Mouse (Mus musculus) liver, adult 2 months (tissue): ENCODE data around the gene Sdhaf1. TPM values are rescaled to one million over a fixed set of nuclear protein-coding genes. Genes with fewer than 3 reads are reported as not detected.

Experiments used
- DNase-seq: peaks from one replicate; pipeline ENCODE4 v3.0.0-alpha.2; 2011; ENCODE audit warnings: low read depth, low spot score; ENCODE audit errors: extremely low read depth
- H3K27ac ChIP-seq: fragments of 200-500 bp; replicated peaks from 2 replicates; pipeline ENCODE4 v1.5.1; 2012; ENCODE audit warnings: low read depth, mild to moderate bottlenecking, control low read depth, inconsistent platforms, low read length; ENCODE audit not compliant: insufficient read depth
- H3K27me3 ChIP-seq: fragments of 200-500 bp; 2 replicates; pipeline ENCODE4 v1.6.1; 2012; ENCODE audit warnings: mild to moderate bottlenecking, moderate library complexity, low read length, inconsistent platforms; ENCODE audit not compliant: control insufficient read depth, insufficient read depth
- H3K36me3 ChIP-seq: fragments of 200-500 bp; 2 replicates; pipeline ENCODE4 v1.6.1; 2012; ENCODE audit warnings: low read length, inconsistent platforms; ENCODE audit not compliant: control insufficient read depth, insufficient read depth
- H3K4me1 ChIP-seq: fragments of 200-500 bp; 2 replicates; pipeline ENCODE4 v1.6.1; 2011; ENCODE audit warnings: low read length; ENCODE audit not compliant: control insufficient read depth, insufficient read depth
- H3K4me3 ChIP-seq: fragments of 200-500 bp; 2 replicates; pipeline ENCODE4 v1.5.1; 2011; ENCODE audit warnings: low read depth, mild to moderate bottlenecking, control low read depth, low read length, moderate library complexity; ENCODE audit not compliant: insufficient read depth
- H3K79me2 ChIP-seq: fragments of 200-500 bp; 2 replicates; pipeline ENCODE4 v1.6.1; 2012; ENCODE audit warnings: inconsistent platforms, mild to moderate bottlenecking, low read length, moderate library complexity; ENCODE audit not compliant: control insufficient read depth, insufficient read depth
- H3K9ac ChIP-seq: fragments of 200-500 bp; 2 replicates; pipeline ENCODE4 v1.6.1; 2012; ENCODE audit warnings: low read depth, mild to moderate bottlenecking, control low read depth, inconsistent platforms, low read length
- CTCF ChIP-seq: fragments of 200-500 bp; IDR thresholded peaks from 2 replicates; pipeline ENCODE4 v1.5.1; 2011; ENCODE audit warnings: low read depth, low read length, control low read depth
- POLR2A ChIP-seq: fragments of 200-500 bp; IDR thresholded peaks from 2 replicates; pipeline ENCODE4 v1.6.1; 2011; ENCODE audit warnings: low read length, control low read depth; ENCODE audit not compliant: insufficient read depth; ENCODE audit errors: extremely low read depth
- WGBS: fragments of 180-500 bp; shearing (Covaris S2); methylation state at CpG from one replicate; pipeline ENCODE4 v1.1.7; 2018; 5-methylcytosine and 5-hydroxymethylcytosine counted together
- polyA plus RNA-seq: library from polyadenylated mRNA; depleted of rRNA; stranded (reverse); fragments of >200 nt; gene quantifications from 2 replicates; pipeline ENCODE4 v1.2.3, GENCODE M21; 2012
- total RNA-seq: library from RNA; depleted of rRNA; stranded (reverse); fragments of >200 nt; gene quantifications from 2 replicates; pipeline ENCODE4 v1.2.3, GENCODE M21; 2014

Gene Sdhaf1
- total and polyA plus RNA-seq, 2 experiments: 4.0 to 15.8 TPM

DNA sequence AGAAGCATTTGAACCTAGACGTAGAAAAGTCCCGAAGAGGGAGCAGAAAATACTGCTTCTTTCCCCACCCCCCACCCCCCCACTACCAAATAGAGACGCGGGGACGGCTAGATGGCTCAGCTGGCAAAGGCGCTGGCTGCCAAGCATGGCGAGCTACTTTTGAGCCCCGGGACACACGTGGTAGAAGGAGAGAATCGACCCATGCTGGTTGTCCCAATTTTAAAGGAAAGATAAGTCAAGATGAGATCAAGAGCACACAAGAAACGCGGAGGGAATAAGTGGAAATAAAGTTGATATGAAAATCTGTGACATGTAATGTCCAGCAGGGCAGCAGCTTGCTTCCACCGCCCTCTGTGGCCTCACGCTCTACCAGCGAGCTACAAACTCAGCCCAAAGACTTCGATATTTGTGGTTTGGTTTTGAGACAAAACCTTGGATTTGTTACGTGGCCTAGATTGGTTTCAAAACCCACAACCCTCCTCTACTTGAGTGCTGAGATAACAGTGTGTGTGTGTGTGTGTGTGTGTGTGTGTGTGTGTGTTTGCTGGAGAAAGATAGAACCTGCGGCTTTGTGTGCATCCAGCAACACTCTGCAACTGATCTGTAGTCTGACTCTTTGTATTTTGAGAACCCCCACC, 9.0 kb upstream of the Sdhaf1 start:
- Histone ChIP-seq H3K27ac (no peak overlapping the region), H3K79me2 (no peaks in the 10 kb centered on the region), H3K36me3 (no peaks in the 10 kb centered on the region), H3K4me1 (no peaks in the 10 kb centered on the region), H3K27me3 (no peaks in the 10 kb centered on the region), H3K9ac (no peak overlapping the region), H3K4me3 (no peak overlapping the region)
- 67% methylated on average over 18 of the region's 18 CpGs for WGBS
- DNase-seq: no peak
- no peak for TF ChIP-seq CTCF
- TF ChIP-seq POLR2A: no peak

DNA sequence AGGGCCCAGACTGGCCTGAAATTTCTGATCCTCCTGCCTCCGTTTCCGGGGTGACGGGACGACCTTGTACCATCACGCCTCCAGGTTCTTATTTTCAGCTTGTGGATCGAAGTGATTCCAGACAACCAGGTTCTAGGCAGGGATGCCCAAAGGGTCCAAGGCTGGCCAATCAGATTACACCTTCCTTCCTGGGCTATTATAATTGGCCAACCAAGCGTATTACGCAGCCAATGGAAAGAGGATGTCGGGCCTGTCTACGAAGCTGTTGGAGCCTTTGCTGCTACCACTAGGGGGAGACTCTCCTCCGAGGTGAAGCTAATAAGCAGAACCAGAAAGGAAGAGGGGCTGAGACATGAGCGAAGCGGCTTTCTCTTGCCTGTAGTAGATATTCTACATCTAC, 8.2 kb upstream of the Sdhaf1 start:
- H3K27me3 ChIP-seq: no peaks in the 10 kb centered on the region
- no peak overlapping the region for H3K4me3 ChIP-seq

DNA sequence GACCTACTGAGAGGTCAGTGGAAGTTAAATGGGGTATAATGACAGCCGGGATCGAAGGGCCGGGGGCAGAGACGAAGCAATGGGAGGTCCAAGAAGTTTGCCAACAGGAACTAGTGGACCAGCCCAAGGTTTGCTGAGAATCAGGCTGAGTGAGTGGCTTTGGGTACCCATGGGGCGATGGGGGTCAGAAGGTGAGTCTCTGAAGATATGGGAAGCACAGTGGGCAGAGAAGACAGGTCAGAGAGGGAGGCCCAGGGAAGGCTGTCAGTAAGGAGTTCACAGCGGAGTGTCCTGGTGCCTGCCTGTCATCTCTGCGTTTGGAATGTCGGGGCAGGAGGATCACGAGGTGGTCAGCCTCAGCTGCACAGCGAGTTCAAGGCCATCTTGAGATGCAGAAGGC, 4.7 kb upstream of the Sdhaf1 start:
- no peak overlapping the region for H3K4me3 ChIP-seq
- H3K27ac ChIP-seq: no peak overlapping the region
- no peak for TF ChIP-seq CTCF
- TF ChIP-seq POLR2A: no peak
- DNase-seq: no peak
- WGBS: 68% methylated on average over 10 of the region's 10 CpGs
- H3K36me3 ChIP-seq: no peaks in the 10 kb centered on the region
- no peaks in the 10 kb centered on the region for H3K27me3 ChIP-seq
- H3K4me1 ChIP-seq: no peaks in the 10 kb centered on the region
- no peak overlapping the region for H3K9ac ChIP-seq
- H3K79me2 ChIP-seq: no peaks in the 10 kb centered on the region

More for the DNA sequence above, 8.2 kb upstream of the Sdhaf1 start:
- no peaks in the 10 kb centered on the region for H3K36me3 ChIP-seq
- H3K79me2 ChIP-seq: no peaks in the 10 kb centered on the region
- H3K4me1 ChIP-seq: no peaks in the 10 kb centered on the region
- no peak for TF ChIP-seq POLR2A
- peak; percentile 79 for TF ChIP-seq CTCF
- H3K27ac ChIP-seq: no peak overlapping the region
- H3K9ac ChIP-seq: no peak overlapping the region
- WGBS: 22% methylated on average over 13 of the region's 13 CpGs
- DNase-seq: peak; percentile 66

DNA sequence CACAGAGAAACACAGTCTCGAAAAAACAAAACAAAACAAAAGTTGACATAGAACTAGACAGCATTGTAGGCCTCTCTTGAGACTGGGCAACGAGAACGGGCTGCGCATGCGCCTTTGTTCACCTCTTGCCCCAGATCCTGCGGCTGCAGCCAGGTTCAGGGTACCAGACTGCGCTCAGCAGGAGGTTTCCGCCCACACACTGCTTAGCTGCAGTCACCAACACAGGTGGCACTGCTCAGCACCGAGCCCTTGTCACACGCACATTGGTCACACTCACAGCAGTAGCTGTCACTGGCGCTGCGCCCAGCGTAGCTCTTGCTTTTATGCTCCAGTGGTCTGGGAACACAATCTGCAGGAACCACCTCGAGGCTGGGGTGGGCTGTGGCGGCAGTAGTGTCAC, 3.4 kb upstream of the Sdhaf1 start:
- H3K9ac ChIP-seq: no peak overlapping the region
- H3K4me3 ChIP-seq: no peak overlapping the region
- DNase-seq: no peak
- TF ChIP-seq POLR2A (no peak), CTCF (no peak)
- 66% methylated on average over 15 of the region's 15 CpGs for WGBS
- no peaks in the 10 kb centered on the region for H3K79me2 ChIP-seq
- no peak overlapping the region for H3K27ac ChIP-seq
- peaks cover 4% of the 10 kb centered on the region; the same call in 1 of the 2 replicates for H3K4me1 ChIP-seq
- no peaks in the 10 kb centered on the region for H3K27me3 ChIP-seq
- no peaks in the 10 kb centered on the region for H3K36me3 ChIP-seq

DNA sequence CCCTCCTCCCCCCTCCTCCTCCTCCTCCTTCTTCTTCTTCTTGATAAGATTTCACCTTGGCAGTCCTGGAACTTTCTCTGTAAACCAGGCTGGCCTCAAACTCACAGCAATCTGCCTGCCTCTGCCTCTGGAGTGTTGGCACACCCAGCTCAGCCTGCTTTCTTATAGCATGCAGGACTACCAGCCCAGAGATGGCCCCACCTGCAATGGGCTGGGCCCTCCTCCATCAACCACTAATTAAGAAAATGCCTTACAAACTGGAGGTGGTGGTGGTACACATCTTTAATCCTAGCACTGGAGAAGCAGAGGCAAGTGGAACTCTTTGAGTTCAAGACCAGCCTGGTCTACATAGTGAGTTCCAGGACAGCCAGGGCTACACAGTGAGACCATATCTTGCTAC, 2.7 kb upstream of the Sdhaf1 start:
- H3K27ac ChIP-seq: no peak overlapping the region
- no peak overlapping the region for H3K4me3 ChIP-seq

DNA sequence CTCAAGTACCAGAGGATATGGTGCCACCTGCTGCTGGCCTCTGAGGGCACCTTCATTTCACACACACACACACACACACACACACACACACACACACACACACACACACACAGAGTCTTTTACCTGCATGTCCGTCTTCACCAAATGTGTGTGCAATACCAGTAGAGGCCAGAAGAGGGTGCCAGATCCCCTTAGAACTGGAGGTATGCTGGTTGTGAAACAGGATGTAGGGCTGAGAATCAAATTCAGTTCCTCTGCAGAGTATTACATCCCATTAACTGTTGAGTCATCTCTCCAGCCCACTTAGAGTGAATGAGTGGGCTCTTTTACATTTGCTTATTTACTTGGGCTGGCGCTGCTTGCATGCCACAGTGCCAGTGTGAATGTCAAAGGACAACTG, 1.7 kb upstream of the Sdhaf1 start:
- Histone ChIP-seq H3K4me1 (peaks cover 9% of the 10 kb centered on the region), H3K79me2 (no peaks in the 10 kb centered on the region), H3K4me3 (no peak overlapping the region), H3K36me3 (no peaks in the 10 kb centered on the region), H3K9ac (no peak overlapping the region), H3K27me3 (no peaks in the 10 kb centered on the region), H3K27ac (no peak overlapping the region)
- 47% methylated on average over 2 of the region's 2 CpGs for WGBS
- peak; percentile 36 for TF ChIP-seq CTCF
- no peak for TF ChIP-seq POLR2A
- peak; percentile 40 for DNase-seq

More for the DNA sequence above, 2.7 kb upstream of the Sdhaf1 start:
- no peak for DNase-seq
- Histone ChIP-seq H3K79me2 (no peaks in the 10 kb centered on the region), H3K9ac (no peak overlapping the region), H3K27me3 (no peaks in the 10 kb centered on the region), H3K4me1 (peaks cover 4% of the 10 kb centered on the region; the same call in 1 of the 2 replicates), H3K36me3 (no peaks in the 10 kb centered on the region)
- TF ChIP-seq POLR2A (no peak), CTCF (no peak)
